Mouse (Mus musculus): ENCODE measurements at regions not wholly inside any gene's neighbourhood (a gene's known extent, or its start where the extent isn't known, plus 50 kb on each side); places are given as distances from the start of the nearest gene placed in this dataset.
A peak's percentile ranks its signal among the peaks of the same experiment; 100 is the strongest.

DNA sequence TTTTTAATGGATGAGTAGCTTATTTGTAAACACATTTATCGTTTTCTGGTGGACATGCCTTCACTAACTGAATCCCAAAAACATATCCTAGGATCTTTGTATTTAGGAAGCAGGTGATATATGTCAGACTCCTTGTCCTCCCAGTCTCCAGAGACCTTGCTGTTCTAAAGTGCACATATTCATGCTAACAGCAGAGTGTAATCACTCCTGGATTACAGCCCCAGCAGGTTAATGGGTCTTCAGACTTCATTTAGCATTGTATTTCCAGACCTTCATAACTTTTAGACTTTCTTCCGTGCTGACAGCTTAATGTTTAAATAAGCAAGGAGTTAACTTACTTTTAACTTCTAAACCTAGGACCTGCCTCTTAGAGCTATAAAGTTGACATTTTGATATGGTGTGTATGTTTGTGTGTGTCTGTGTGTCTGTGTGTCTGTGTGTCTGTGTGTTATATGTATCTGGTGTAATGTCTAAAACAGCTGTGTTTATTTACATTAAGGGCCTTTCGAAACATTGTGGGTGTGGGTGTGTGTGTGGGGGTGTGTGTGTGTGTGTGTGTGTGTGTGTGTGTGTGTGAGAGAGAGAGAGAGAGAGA, 398.3 kb downstream of the Gm4340 start:
- Histone ChIP-seq H3K9me3 (replicated peaks; ENCODE audit: control insufficient read depth, low read length) (no peaks in the 10 kb centered on the region), H3K9ac (replicated peaks; ENCODE audit: low read length) (no peak overlapping the region), H3K36me3 (replicated peaks; ENCODE audit: control insufficient read depth, insufficient read depth, low read depth, low read length) (no peaks in the 10 kb centered on the region), H3K27ac (replicated peaks; ENCODE audit: low read depth, low read length) (no peak overlapping the region), H3K27me3 (ENCODE audit: control insufficient read depth, insufficient read depth, low read length) (no peaks in the 10 kb centered on the region), H3K4me3 (ENCODE audit: low read depth, low read length) (no peak overlapping the region), H3K4me1 (ENCODE audit: control insufficient read depth, insufficient read depth, low read length) (no peaks in the 10 kb centered on the region), H3K4me2 (ENCODE audit: low read depth, low read length) (no peak overlapping the region)
- no peak for ATAC-seq (replicated peaks; ENCODE audit: insufficient number of reproducible peaks, low FRiP score, low TSS enrichment, low read depth)
- DNase-seq (ENCODE audit: low spot score) = no peak
- 74% methylated on average over 3 of the region's 3 CpGs for WGBS

DNA sequence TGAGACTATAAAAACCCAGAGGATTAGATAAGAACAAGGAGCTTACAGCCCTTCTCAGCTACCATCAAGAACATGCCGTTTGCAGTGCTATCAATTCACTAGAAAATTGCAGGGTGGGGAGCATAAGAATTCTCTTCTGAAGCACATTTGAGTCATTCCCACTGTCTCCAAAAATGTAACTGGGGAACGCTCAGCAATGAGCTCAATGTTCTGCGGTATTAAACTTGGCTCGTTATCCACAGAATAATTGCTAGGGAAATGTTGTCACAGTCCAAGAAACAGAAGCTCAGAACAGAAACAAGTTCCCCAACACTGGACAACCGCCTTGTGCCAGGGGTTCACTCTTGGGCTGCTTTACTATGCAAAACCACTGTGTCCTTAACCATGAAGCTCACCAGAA, 402.1 kb downstream of the Gm4340 start:
- H3K4me3 ChIP-seq (ENCODE audit: low read depth, low read length) = no peak overlapping the region
- no peaks in the 10 kb centered on the region for H3K4me1 ChIP-seq (ENCODE audit: control insufficient read depth, insufficient read depth, low read length)
- no peak overlapping the region for H3K9ac ChIP-seq (replicated peaks; ENCODE audit: low read length)
- H3K36me3 ChIP-seq (replicated peaks; ENCODE audit: control insufficient read depth, insufficient read depth, low read depth, low read length) = no peaks in the 10 kb centered on the region
- DNase-seq (ENCODE audit: low spot score) = no peak
- no peak overlapping the region for H3K4me2 ChIP-seq (ENCODE audit: low read depth, low read length)
- no peaks in the 10 kb centered on the region for H3K27me3 ChIP-seq (ENCODE audit: control insufficient read depth, insufficient read depth, low read length)
- WGBS = 87% methylated on average over 5 of the region's 5 CpGs
- no peaks in the 10 kb centered on the region for H3K9me3 ChIP-seq (replicated peaks; ENCODE audit: control insufficient read depth, low read length)
- H3K27ac ChIP-seq (replicated peaks; ENCODE audit: low read depth, low read length) = no peak overlapping the region
- ATAC-seq (replicated peaks; ENCODE audit: insufficient number of reproducible peaks, low FRiP score, low TSS enrichment, low read depth) = no peak

DNA sequence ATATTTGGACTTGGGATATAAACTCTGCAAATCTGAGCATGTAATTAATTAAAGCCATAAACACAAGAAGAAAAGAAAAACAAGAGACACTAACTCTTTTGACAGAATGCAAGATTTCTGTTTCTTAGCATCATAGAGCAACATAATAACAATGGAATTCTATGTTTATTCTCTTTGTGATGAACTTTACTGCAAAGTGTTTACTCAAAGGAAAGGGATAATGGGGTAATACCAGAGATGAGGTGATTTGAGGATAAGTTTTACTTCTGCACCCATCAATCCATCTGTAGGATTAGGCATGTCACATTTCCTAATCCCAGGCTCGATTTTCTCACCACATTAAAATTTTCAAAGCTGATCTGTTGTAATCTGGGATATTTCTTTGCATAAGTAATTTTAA, 433.8 kb downstream of the Gm4340 start:
- no peaks in the 10 kb centered on the region for H3K9me3 ChIP-seq (replicated peaks; ENCODE audit: control insufficient read depth, low read length)
- no peak overlapping the region for H3K27ac ChIP-seq (replicated peaks; ENCODE audit: low read depth, low read length)
- no peak for DNase-seq (ENCODE audit: low spot score)
- WGBS = 71% methylated on average over 1 of the region's 1 CpGs
- H3K36me3 ChIP-seq (replicated peaks; ENCODE audit: control insufficient read depth, insufficient read depth, low read depth, low read length) = no peaks in the 10 kb centered on the region
- H3K4me3 ChIP-seq (ENCODE audit: low read depth, low read length) = no peak overlapping the region
- H3K27me3 ChIP-seq (ENCODE audit: control insufficient read depth, insufficient read depth, low read length) = no peaks in the 10 kb centered on the region
- H3K4me2 ChIP-seq (ENCODE audit: low read depth, low read length) = no peak overlapping the region
- H3K9ac ChIP-seq (replicated peaks; ENCODE audit: low read length) = no peak overlapping the region
- no peaks in the 10 kb centered on the region for H3K4me1 ChIP-seq (ENCODE audit: control insufficient read depth, insufficient read depth, low read length)
- ATAC-seq (replicated peaks; ENCODE audit: insufficient number of reproducible peaks, low FRiP score, low TSS enrichment, low read depth) = no peak

DNA sequence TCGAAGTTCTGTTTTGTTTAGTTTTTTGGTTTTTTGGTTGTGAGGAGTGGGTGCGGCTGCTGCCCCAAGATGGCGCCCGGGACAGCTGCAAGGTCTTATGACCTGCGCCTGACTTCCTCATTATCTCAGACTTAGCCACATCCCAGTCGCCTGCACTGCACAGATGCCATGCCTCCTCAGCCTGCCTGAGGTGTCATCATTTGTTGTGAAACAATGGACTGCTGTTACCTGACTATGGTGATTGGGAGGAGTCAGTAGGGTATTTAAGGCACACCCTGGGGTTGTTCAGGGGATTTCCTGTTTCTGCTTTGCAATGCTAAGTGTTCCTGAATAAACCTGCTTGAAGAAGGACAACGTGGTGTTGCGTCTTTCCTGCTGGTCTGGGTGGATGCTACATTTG, 457.2 kb downstream of the Gm4340 start:
- Histone ChIP-seq H3K36me3 (replicated peaks; ENCODE audit: control insufficient read depth, insufficient read depth, low read depth, low read length) (no peaks in the 10 kb centered on the region), H3K4me3 (ENCODE audit: low read depth, low read length) (no peak overlapping the region), H3K27ac (replicated peaks; ENCODE audit: low read depth, low read length) (no peak overlapping the region), H3K27me3 (ENCODE audit: control insufficient read depth, insufficient read depth, low read length) (no peaks in the 10 kb centered on the region), H3K4me2 (ENCODE audit: low read depth, low read length) (no peak overlapping the region), H3K9me3 (replicated peaks; ENCODE audit: control insufficient read depth, low read length) (no peaks in the 10 kb centered on the region), H3K4me1 (ENCODE audit: control insufficient read depth, insufficient read depth, low read length) (no peaks in the 10 kb centered on the region), H3K9ac (replicated peaks; ENCODE audit: low read length) (no peak overlapping the region)
- DNase-seq (ENCODE audit: low spot score) = no peak
- 85% methylated on average over 8 of the region's 8 CpGs for WGBS
- ATAC-seq (replicated peaks; ENCODE audit: insufficient number of reproducible peaks, low FRiP score, low TSS enrichment, low read depth) = no peak

DNA sequence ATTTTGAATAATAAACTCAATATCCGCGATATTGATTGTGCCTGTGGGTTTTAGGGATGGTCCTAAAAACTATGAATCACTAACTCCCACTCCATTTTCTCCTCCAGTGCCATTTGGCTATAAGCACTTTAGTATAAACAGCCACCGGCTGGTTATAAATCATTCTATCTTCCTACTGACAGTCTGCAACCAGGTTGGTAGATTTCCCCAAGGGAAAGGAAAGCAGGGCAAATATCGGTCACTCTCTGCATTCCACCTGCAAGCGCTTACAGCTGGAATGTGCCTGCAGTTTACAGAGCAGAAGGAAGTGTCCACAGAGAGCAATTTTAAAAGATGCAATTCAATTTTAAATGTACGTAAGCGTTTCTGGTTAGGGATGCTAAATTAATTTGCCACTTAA, 466.5 kb downstream of the Gm4340 start:
- 46% methylated on average over 7 of the region's 7 CpGs for WGBS

DNA sequence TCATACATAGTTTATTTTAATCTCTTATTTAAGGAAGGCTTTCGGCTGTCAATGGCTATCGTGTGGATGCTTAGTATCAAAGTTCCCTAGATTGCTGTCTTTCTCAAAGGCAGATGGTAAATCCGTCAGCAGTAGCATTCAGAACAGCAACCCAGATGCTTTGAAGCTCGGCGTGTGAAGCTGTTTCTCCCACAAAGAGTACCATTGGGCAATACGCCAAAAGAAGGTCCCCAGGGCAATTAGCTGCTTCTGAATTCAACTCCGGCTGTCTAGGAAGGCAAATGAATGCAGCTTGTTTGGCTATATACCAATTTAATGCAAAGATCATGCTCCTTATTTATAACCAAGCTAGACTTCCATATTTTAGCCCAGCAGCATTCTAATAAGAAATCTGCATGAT, 467.8 kb downstream of the Gm4340 start:
- Histone ChIP-seq H3K27ac (replicated peaks; ENCODE audit: low read depth, low read length) (no peak overlapping the region), H3K36me3 (replicated peaks; ENCODE audit: control insufficient read depth, insufficient read depth, low read depth, low read length) (no peaks in the 10 kb centered on the region), H3K9me3 (replicated peaks; ENCODE audit: control insufficient read depth, low read length) (no peaks in the 10 kb centered on the region), H3K4me3 (ENCODE audit: low read depth, low read length) (no peak overlapping the region), H3K4me2 (ENCODE audit: low read depth, low read length) (no peak overlapping the region), H3K4me1 (ENCODE audit: control insufficient read depth, insufficient read depth, low read length) (no peaks in the 10 kb centered on the region), H3K27me3 (ENCODE audit: control insufficient read depth, insufficient read depth, low read length) (no peaks in the 10 kb centered on the region), H3K9ac (replicated peaks; ENCODE audit: low read length) (no peak overlapping the region)
- ATAC-seq (replicated peaks; ENCODE audit: insufficient number of reproducible peaks, low FRiP score, low TSS enrichment, low read depth) (no peak), DNase-seq (ENCODE audit: low spot score) (peak; percentile 18)
- WGBS = 40% methylated on average over 7 of the region's 7 CpGs

More for the DNA sequence above, 466.5 kb downstream of the Gm4340 start:
- H3K27ac ChIP-seq (replicated peaks; ENCODE audit: low read depth, low read length) = no peak overlapping the region
- H3K4me3 ChIP-seq (ENCODE audit: low read depth, low read length) = no peak overlapping the region
- peak; percentile 59 for DNase-seq (ENCODE audit: low spot score)
- H3K4me1 ChIP-seq (ENCODE audit: control insufficient read depth, insufficient read depth, low read length) = no peaks in the 10 kb centered on the region
- no peak overlapping the region for H3K9ac ChIP-seq (replicated peaks; ENCODE audit: low read length)
- H3K36me3 ChIP-seq (replicated peaks; ENCODE audit: control insufficient read depth, insufficient read depth, low read depth, low read length) = no peaks in the 10 kb centered on the region
- no peaks in the 10 kb centered on the region for H3K27me3 ChIP-seq (ENCODE audit: control insufficient read depth, insufficient read depth, low read length)
- H3K9me3 ChIP-seq (replicated peaks; ENCODE audit: control insufficient read depth, low read length) = no peaks in the 10 kb centered on the region
- no peak for ATAC-seq (replicated peaks; ENCODE audit: insufficient number of reproducible peaks, low FRiP score, low TSS enrichment, low read depth)
- H3K4me2 ChIP-seq (ENCODE audit: low read depth, low read length) = no peak overlapping the region

DNA sequence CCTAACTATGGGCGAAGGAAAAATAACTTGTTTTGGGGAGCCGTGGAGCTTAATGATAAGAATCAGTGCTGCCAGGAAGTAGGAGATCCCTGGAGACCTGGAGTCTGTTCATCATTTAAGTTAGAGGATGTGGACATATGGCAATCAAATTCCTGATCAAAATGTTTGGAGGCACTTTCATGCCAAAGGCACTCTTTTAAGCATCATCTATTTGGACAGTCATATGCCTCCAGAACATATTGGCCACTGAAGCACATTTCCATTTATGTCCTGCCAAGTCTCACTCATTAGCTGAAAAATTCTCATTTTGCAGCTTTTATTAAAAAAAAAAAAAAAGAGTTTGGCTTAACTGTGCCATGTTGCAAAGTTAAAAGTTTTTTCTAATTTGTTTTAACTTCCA, 474.4 kb downstream of the Gm4340 start:
- H3K9me3 ChIP-seq (replicated peaks; ENCODE audit: control insufficient read depth, low read length) = no peaks in the 10 kb centered on the region
- no peak overlapping the region for H3K4me2 ChIP-seq (ENCODE audit: low read depth, low read length)
- DNase-seq (ENCODE audit: low spot score) (no peak), ATAC-seq (replicated peaks; ENCODE audit: insufficient number of reproducible peaks, low FRiP score, low TSS enrichment, low read depth) (no peak)
- 54% methylated on average over 2 of the region's 2 CpGs for WGBS
- no peak overlapping the region for H3K27ac ChIP-seq (replicated peaks; ENCODE audit: low read depth, low read length)
- no peaks in the 10 kb centered on the region for H3K4me1 ChIP-seq (ENCODE audit: control insufficient read depth, insufficient read depth, low read length)
- H3K4me3 ChIP-seq (ENCODE audit: low read depth, low read length) = no peak overlapping the region
- no peaks in the 10 kb centered on the region for H3K36me3 ChIP-seq (replicated peaks; ENCODE audit: control insufficient read depth, insufficient read depth, low read depth, low read length)
- H3K9ac ChIP-seq (replicated peaks; ENCODE audit: low read length) = no peak overlapping the region
- no peaks in the 10 kb centered on the region for H3K27me3 ChIP-seq (ENCODE audit: control insufficient read depth, insufficient read depth, low read length)

DNA sequence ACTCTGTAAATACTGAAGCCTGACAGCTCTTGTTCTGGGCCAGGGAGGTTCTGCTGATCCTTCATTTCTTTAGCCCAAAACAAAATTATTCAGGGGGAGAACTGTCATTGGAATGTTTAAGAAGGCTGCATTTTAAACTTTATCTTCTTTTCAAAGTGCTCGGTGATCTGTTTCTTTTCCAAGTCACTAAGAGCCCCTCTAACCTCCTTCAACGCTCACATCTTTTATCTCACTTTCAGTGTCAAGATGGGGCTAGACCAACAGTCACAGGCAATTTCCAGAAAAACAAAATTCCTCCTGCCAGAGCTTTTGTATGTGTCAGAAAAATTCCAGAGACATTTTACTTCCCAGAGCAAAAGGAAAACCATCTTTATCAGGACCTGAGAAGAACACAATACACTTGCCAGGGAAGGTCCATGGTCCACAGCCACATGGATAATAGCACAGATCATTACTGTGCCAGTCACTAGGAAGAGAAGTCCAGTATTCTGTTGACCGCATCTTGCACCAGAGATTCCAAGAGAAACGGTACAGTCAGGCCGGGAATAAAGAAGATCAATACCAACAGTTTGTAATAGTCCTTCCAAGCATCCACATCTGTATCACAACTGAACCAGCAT, 491.0 kb downstream of the Gm4340 start:
- no peaks in the 10 kb centered on the region for H3K9me3 ChIP-seq (replicated peaks; ENCODE audit: control insufficient read depth, low read length)
- no peaks in the 10 kb centered on the region for H3K4me1 ChIP-seq (ENCODE audit: control insufficient read depth, insufficient read depth, low read length)
- H3K4me2 ChIP-seq (ENCODE audit: low read depth, low read length) = no peak overlapping the region
- DNase-seq (ENCODE audit: low spot score) (no peak), ATAC-seq (replicated peaks; ENCODE audit: insufficient number of reproducible peaks, low FRiP score, low TSS enrichment, low read depth) (no peak)
- H3K4me3 ChIP-seq (ENCODE audit: low read depth, low read length) = no peak overlapping the region
- 89% methylated on average over 5 of the region's 5 CpGs for WGBS
- no peak overlapping the region for H3K27ac ChIP-seq (replicated peaks; ENCODE audit: low read depth, low read length)
- H3K36me3 ChIP-seq (replicated peaks; ENCODE audit: control insufficient read depth, insufficient read depth, low read depth, low read length) = no peaks in the 10 kb centered on the region
- no peak overlapping the region for H3K9ac ChIP-seq (replicated peaks; ENCODE audit: low read length)
- H3K27me3 ChIP-seq (ENCODE audit: control insufficient read depth, insufficient read depth, low read length) = no peaks in the 10 kb centered on the region

Data from embryonic facial prominence, embryonic 11.5 days (tissue).